Mouse (Mus musculus) layer of hippocampus, postnatal 10 days (tissue): ENCODE results near the gene Krtap1-5. TPM values are rescaled to one million over a fixed set of nuclear protein-coding genes. Genes with fewer than 3 reads are reported as not detected.
"Not testable (repeated sequence)": the region's sequence is repeated elsewhere in the genome, so short reads cannot be mapped to it uniquely, and the experiment has no call there.

Experiments used
- DNase-seq, 2 experiments: peaks; one replicate each; pipeline ENCODE4 v3.0.0; 2021; ENCODE audit warnings: low spot score in 2 of 2
- long read RNA-seq: library from polyadenylated mRNA; stranded (forward); transcript quantifications from one replicate; pipeline ENCODE4 v2.0.0, GENCODE M21; 2023
- total RNA-seq, 2 experiments: library from RNA; stranded (reverse); gene quantifications; 2 replicates each; pipeline ENCODE4 v1.2.3; 2021

Krtap1-5 gene
- not detected for total RNA-seq
- long read RNA-seq = 0 reads

GRCm38 (mm10) chr11:99580636-99581035, at the start of gene Krtap1-5:
Krtap1-5 (minus strand) TSS chr11:99581016.
- no peak for DNase-seq

DNA sequence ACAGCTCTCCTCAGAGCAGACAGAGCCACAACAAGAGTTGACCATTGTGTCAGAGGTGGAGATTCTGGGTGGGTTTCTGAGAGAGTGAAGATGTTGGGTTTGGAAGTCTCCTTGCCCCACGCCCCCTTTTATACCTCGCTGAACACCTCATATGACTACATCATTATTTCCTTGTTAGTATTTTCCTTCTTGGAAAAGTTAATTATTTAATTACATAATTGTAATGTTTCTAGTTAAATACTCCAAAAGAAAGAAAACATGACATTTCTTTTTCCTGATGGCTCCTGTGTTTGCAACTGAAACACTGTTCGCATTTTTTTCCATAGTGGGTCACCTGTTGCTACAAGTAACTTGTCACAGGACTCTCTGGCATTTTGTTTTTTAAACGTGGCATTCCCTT, 47.3 kb upstream of the Krtap1-5 start, which contains the start of gene Krtap4-1:
Gene Krtap4-1 (minus strand): TSS at position 101 of the 400 bp plus-strand sequence.
- DNase-seq = no peak

DNA sequence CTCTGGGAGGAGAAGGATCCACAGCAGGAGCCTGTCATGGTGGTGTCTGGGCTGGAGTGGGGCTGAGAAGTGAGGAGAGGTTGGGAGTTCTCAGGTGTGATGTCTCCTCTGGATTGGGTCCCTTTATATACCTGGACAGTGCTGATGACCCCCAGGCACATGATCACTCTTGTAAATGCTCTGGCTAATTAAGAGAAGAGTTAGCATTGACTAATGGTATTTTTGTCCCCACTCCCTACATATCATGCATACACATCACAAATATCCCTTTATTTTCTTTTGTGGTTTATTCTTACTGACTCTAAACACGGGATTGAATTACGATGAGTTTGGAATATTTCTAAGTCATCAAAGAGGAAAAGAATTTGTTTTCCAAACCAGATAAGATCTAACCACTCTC, 39.5 kb upstream of the Krtap1-5 start, which contains the start of gene Gm11562:
Gene Gm11562 (minus strand): TSS at position 101 of the 400 bp plus-strand sequence.
- no peak for DNase-seq

DNA sequence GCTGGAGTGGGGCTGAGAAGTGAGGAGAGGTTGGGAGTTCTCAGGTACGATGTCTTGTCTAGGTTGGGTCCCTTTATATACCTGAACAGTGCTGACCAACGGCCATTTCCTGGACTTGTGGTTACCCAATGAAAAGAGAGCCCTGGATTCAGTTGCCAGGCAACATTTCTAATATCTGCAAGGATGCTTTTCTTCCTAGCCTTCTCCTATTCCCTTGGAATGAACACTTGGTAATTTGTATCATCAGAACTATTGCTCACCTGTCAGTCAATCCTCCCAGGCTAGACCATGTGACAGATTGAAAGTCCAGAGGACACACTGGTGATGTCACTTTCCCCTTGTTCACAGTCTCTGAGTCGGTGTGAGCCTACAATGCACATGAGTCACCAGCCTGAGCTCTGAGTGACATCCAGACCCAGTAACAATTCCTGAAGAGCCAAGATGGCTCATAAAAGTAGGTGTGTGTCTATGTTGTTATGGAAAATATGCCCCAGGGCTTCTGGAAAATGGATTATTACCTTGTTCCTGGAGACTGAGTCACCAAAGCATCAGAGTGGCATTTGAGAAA, 34.1 kb upstream of the Krtap1-5 start, which contains the start of gene Krtap2-4:
Gene Krtap2-4 (minus strand): TSS at position 51 of the 568 bp plus-strand sequence.
- DNase-seq = no peak

GRCm38 (mm10) chr11:99610089-99610488, 29.3 kb upstream of the Krtap1-5 start, which contains the start of gene Gm11937:
Gm11937 (minus strand) TSS chr11:99610189.
- DNase-seq = not testable (repeated sequence)

GRCm38 (mm10) chr11:99609126-99609525, 28.3 kb upstream of the Krtap1-5 start:
- peak; percentile 10 to 17 for DNase-seq

DNA sequence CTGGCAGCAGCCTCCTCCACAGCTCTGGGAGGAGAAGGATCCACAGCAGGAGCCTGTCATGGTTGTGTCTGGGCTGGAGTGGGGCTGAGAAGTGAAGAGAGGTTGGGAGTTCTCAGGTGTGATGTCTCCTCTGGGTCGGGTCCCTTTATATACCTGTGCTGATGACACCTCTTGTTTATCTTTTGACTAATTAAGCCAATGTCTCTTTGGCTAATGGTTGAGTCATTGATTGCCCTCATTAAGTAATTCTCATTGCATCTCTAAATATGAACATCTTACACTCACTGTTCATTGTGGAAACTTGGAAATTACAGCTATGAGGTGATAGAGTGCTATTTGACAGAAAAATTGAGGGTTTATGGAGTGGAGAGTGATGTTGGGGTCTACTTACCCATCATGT, 22.4 kb upstream of the Krtap1-5 start, which contains the start of gene Gm11938:
Gene Gm11938 (minus strand): TSS at position 101 of the 400 bp plus-strand sequence.
- DNase-seq = not testable (repeated sequence)

- DNase-seq = not testable (repeated sequence)
These were observed 16.9 kb upstream of the Krtap1-5 start, which contains the start of gene Krtap9-3 for GRCm38 (mm10) chr11:99597742-99598141. Krtap9-3 (minus strand) TSS chr11:99598105.

- no peak for DNase-seq
These were observed 10.2 kb upstream of the Krtap1-5 start, which contains the start of gene Krtap1-3 for GRCm38 (mm10) chr11:99590981-99591380. Krtap1-3 (minus strand) TSS chr11:99591339.

DNA sequence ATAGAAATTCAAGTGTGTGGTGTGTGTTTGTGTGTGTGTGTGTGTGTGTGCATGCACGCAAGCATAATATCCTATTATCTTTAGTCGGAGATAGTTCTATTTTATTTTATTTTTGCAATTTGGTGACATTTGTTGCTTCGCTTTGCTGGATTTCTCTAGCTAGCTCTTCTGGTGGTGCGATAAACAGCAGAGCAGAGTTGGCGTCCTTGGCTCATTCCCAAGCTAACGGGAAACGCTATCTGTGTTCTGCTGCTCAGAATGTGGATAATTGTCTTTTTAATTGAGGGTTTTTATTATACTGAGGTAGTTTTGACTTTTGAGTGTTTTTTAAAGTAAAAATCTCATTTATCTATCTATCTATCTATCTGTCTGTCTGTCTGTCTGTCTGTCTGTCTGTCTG, 4.3 kb upstream of the Krtap1-5 start:
- DNase-seq = peak; percentile 29 to 40

- no peak for DNase-seq
These were observed 2.5 kb upstream of the Krtap1-5 start, which contains the start of gene Krtap1-4 for GRCm38 (mm10) chr11:99583245-99583704. Krtap1-4 (minus strand) TSS chr11:99583654.

GRCm38 (mm10) chr11:99581564-99581963, 748 bp upstream of the Krtap1-5 start:
- DNase-seq = no peak

GRCm38 (mm10) chr11:99581051-99581450, 235 bp upstream of the Krtap1-5 start:
- DNase-seq = no peak

- DNase-seq = peak; percentile 74 to 78
These were observed 6.7 kb downstream of the Krtap1-5 start for GRCm38 (mm10) chr11:99574106-99574505.

DNA sequence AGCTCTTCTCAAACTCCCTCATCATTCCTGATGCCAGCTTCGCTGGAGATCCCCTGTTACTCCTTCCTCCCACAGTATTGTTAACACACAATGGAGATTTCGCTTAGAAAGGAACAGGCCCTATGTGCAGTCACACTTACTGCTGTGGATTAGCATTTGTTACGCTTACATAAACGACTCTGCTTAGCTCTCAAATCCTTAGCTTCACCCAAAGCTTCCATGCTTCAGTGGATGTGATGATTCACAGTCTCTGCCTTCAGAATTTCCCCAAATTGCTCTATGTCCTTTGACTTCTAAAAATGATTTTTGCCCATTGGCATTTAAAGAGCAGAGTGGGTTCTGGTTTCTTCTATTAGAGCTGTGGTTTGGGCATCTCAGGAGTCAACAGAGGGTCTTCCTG, 7.7 kb downstream of the Krtap1-5 start:
- DNase-seq = no peak

DNA sequence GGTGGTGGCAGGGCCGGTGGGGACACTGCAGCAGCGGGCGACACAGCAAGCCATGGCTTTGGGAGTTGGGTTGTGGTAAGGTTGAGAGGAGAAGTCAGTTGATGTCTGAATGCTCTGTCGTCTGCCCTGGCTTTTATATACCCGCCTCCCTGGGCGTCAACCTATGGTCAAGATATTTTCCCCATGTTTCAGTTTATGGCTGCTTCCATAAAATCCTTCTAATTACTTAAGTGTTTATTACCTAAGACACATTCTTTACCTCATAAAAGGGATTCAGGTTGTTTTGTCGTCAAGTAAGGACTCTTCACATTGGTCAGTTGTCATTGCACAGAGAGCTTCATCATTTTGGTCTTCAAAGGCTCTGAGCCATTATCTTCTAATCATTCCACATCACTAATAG, 14.3 kb downstream of the Krtap1-5 start, which contains the start of gene Krtap3-1:
Gene Krtap3-1 (minus strand): TSS at position 101 of the 400 bp plus-strand sequence.
- no peak for DNase-seq

- DNase-seq = no peak
These were observed 18.2 kb downstream of the Krtap1-5 start for GRCm38 (mm10) chr11:99562580-99562979.

GRCm38 (mm10) chr11:99559366-99559765, 21.4 kb downstream of the Krtap1-5 start, which contains the start of gene Gm11939:
Gm11939 (minus strand) TSS chr11:99559466.
- DNase-seq = no peak

DNA sequence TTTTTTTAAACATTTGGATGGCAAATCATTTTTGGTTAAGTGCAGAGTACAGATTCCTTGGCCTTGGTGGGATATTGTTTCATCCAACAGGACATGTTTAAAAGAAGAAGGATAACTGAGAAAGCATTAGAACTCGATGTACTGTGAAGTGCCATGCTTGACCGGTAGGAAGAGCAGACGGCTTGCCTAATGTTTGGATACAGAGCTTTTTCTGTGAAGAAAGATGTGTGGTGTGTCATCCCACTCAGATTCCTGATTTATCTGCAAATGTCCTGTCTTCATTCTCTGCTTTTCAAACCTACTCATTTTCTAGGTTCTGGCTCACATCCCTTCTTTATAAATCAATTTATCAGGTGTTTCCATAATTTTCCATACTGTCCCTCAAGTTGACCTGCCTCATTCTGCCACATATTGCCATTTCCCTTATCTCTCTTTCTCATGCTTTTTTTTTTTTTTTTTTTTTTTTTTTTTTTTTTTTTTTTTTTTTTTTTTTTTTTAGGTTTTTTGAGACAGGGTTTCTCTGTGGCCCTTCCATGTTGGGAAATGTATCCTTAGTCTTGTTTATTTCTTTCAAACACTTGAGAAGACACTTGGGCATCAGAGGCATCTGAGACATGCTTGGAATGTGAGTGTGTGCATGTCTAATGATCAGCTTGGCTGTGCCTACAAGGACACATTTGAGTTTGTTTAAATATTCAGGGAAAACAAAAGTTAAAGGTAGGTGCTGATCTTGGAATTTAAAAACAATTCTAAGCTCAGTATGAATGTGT, 22.7 kb downstream of the Krtap1-5 start:
- DNase-seq = no peak

GRCm38 (mm10) chr11:99556753-99557152, 24.1 kb downstream of the Krtap1-5 start, which contains the start of gene Krtap3-2:
Krtap3-2 (minus strand) TSS chr11:99556853.
- DNase-seq = no peak

DNA sequence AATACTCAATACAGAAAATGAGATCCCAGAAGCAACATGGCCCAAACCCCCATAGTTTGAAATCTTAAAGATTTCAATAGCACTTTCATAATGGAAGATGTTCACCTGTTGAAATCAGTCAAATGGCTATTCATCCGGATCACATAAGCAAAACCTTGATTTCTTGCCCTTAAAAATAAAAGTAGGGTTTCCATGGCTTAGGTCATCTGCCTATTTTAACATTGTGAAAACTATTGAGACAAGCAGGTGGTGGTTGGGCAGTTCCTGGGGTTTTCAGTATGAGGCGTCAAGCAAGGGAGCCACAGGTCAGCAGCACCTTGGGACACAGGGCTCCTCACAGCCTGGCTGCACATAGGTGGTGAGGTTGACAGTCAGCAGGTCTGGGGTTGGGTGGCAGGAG, 24.6 kb downstream of the Krtap1-5 start:
- no peak for DNase-seq
